Mouse (Mus musculus): ENCODE measurements around the gene Tas1r1. TPM values are rescaled to one million over a fixed set of nuclear protein-coding genes. Genes with fewer than 3 reads are reported as not detected.
A peak's percentile ranks its signal among the peaks of the same experiment; 100 is the strongest.

Gene Tas1r1
- polyA plus RNA-seq, 1 experiment from 2014 or later = 1.5 TPM

DNA sequence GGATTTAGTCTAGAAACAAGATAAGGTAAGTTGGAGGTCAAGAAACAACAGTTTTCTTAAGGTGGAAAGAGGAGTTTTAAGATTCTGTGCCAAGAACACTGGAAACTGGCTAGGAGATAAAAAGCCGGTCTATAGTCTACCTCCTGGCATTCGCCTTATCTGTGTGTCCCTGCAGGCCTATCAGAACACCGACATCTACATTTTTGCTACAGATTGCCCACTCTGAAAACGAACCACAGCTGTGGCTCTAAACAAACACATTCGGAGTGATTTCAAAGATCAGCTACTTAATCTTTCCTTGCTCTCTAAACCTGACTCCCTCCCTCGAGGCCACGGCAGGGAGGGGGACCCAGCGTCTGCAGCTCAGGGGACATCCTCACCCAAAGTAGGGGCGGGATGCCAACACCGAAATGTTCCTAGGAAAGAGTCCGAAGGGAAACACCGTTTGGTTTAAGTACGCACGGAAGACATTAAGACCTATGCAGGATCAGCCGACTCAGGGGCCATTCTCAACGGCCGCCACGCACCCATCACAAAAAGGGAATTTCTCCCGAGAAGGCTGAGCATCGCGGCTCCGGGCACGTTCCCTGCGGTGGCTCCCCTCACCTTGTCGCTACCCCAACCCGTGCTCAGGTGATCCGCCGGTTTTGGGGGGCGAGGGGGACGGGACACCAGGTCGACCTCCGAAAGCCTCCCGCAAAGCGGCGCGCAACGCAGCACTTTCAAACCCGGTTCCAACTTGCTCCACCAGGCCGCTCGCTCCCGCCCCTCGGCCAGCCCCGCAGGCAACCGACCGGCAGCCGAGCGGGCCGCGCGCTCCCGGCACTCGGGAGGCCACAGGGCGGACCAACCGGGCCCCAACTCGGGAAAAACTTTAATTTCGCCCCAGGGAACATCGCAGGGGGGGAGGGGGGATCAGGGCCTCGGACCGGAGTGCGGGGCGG, 43.9 kb downstream of the Tas1r1 start:
- no peak for ATAC-seq (ENCODE audit: low FRiP score)
- peak overlapping the region; percentile 82; the same call in 1 of the 2 replicates for H3K27ac ChIP-seq
- H3K9me3 ChIP-seq = no peaks in the 10 kb centered on the region
- H3K4me2 ChIP-seq = peak overlapping the region; percentile 93
- H3K4me3 ChIP-seq = peak overlapping the region; percentile 92
- peaks cover 24% of the 10 kb centered on the region for H3K36me3 ChIP-seq
- peak overlapping the region; percentile 89 for H3K9ac ChIP-seq
- H3K4me1 ChIP-seq (replicated peaks) = peaks cover 26% of the 10 kb centered on the region
- WGBS = under 1% methylated on average over 61 of the region's 61 CpGs
- H3K27me3 ChIP-seq = no peaks in the 10 kb centered on the region

DNA sequence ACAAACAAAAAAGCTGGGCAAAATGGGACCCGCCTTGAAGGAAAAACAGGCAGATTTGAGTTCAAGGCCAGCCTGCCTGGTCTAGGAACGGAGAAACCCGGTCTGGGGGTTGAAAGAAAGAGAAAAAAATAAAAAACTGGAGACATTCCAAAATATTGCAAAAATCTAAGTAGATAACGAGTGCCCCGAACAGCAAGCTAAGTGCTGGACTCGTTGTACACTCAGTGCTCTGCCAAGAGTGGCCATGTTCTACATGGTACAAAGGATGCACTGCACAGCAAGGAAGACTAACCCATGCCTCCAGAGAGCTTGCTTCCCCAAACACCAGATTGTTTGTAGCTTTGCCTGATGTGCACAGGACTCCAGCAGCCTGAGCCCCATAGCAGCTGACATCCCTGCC, 45.3 kb downstream of the Tas1r1 start:
- Histone ChIP-seq H3K4me2 (no peak overlapping the region), H3K4me1 (replicated peaks) (peaks cover 37% of the 10 kb centered on the region), H3K36me3 (peaks cover 24% of the 10 kb centered on the region), H3K9me3 (no peaks in the 10 kb centered on the region), H3K27me3 (no peaks in the 10 kb centered on the region), H3K9ac (peak overlapping the region; percentile 89; the same call in 1 of the 2 replicates), H3K27ac (no peak overlapping the region), H3K4me3 (no peak overlapping the region)
- ATAC-seq (ENCODE audit: low FRiP score) = no peak
- 92% methylated on average over 6 of the region's 6 CpGs for WGBS

DNA sequence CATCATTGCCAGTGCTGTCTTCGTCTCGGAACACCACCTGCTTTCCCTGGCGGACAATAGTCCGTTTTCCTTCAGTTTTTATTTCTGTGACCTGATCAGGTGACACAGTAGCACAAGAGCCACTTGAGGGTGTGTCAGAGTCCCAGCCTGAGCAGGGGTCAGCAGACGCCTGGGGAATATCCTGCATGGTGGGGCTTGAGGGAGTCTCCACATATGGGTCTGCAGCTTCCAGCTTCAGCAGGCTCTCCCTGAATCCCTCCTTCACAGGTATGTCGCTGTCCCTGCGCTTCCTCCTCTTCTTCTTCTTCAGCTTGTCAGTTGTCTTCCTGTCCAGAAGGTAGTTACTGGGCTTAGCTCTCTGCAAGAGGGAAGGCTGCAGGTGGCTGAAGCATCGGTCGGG, 46.3 kb downstream of the Tas1r1 start:
- Histone ChIP-seq H3K4me3 (no peak overlapping the region), H3K36me3 (peaks cover 24% of the 10 kb centered on the region), H3K27ac (no peak overlapping the region), H3K9me3 (no peaks in the 10 kb centered on the region), H3K9ac (no peak overlapping the region), H3K4me2 (no peak overlapping the region), H3K4me1 (replicated peaks) (peaks cover 37% of the 10 kb centered on the region), H3K27me3 (no peaks in the 10 kb centered on the region)
- ATAC-seq (ENCODE audit: low FRiP score) = no peak
- WGBS = 95% methylated on average over 9 of the region's 9 CpGs

DNA sequence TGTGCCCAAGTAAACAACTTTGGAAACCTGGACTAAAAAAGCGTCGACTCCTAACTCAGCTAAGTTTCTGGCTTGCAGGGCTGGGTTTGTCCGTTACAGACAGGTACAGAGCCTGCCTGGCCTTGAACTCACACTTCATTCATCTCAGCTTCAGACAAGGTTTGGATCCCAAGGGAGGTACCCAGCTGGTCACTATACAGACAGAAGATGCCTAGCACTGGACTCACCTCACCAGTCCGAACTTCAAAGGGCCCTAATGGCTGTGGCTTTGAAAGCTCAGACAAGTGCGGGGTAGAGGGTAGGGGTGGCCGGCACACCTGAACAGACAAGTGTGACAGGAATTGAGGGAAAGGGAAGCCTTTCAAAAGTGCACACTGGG, 49.3 kb downstream of the Tas1r1 start:
- H3K4me1 ChIP-seq (replicated peaks) = peaks cover 40% of the 10 kb centered on the region
- H3K36me3 ChIP-seq = peaks cover 24% of the 10 kb centered on the region
- H3K9me3 ChIP-seq = no peaks in the 10 kb centered on the region
- peak; percentile 9; the same call in 1 of the 2 replicates for ATAC-seq (ENCODE audit: low FRiP score)
- H3K4me2 ChIP-seq = peak overlapping the region; percentile 89
- peak overlapping the region; percentile 95 for H3K9ac ChIP-seq
- 33% methylated on average over 6 of the region's 6 CpGs for WGBS
- H3K27me3 ChIP-seq = no peaks in the 10 kb centered on the region
- peak overlapping the region; percentile 85 for H3K4me3 ChIP-seq
- no peak overlapping the region for H3K27ac ChIP-seq

DNA sequence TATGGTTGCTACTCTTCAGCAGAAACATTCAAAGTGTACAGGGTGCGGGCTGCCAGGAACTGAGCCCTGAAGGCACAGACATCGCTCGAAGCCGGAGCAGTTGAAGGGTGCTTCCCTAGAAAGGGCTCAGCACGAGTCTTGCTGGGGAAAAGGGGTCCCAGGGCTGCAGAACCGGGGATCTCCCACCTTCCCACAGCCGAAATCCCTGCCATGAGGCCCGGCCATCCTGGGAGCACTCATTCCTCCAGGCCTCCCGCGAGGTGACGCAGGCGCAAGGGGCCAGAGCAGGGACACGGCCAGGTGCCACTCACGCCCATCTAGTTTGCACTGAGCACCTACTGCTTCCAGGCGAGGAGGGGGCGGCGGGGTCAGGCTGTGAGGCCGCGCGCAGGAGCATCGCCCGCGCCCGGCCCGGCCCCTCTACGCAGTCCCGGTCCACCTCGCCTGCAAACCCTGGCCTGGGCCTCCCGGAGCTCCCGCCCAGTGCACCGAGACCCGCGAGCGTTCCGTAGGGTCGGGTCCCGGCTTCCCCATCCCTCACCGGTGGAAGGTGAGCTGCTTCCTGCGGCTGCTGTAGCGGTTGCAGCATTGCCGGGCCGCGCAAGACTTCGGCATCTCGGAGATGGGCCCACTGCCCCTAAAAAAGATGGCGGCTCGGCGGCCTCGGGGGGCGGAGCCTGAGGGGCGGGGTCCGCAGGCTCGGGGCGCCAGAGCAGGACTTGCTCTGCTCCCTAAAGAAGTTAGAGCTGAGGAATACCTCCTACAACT, 49.8 kb downstream of the Tas1r1 start, which contains the start of gene Thap3:
Thap3 (minus strand) TSS at position 656 of the 768 bp plus-strand sequence.
- WGBS = under 1% methylated on average over 53 of the region's 54 CpGs
- peak within 1 kb of the TSS; percentile 95 for H3K9ac ChIP-seq
- peak within 1 kb of the TSS; percentile 88 for H3K27ac ChIP-seq
- peak within 1 kb of the TSS; percentile 85 for H3K4me3 ChIP-seq
- no peaks in the 10 kb centered on the region for H3K27me3 ChIP-seq
- no peaks in the 10 kb centered on the region for H3K9me3 ChIP-seq
- peaks cover 36% of the 10 kb centered on the region for H3K4me1 ChIP-seq (replicated peaks)
- peak within 1 kb of the TSS; percentile 89 for H3K4me2 ChIP-seq
- ATAC-seq (ENCODE audit: low FRiP score) = peak; percentile 75
- peaks cover 24% of the 10 kb centered on the region for H3K36me3 ChIP-seq

DNA sequence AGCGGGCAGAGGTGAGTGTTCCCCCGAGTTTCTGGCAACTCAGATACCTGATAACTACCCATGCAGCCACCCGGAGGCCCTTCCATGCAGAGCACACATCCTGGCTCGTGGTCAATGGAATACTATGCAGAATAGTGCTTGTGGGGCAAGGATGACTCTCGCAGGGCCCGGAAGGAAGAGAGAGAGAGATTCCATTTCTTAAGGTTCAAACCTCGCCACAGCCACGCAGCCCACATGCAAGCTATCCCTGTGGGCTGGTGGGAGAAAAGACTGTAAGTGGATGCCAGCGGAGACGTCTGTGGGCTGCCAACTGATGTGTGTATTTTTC, 50.4 kb downstream of the Tas1r1 start:
- Histone ChIP-seq H3K4me1 (replicated peaks) (peaks cover 36% of the 10 kb centered on the region), H3K4me3 (peak overlapping the region; percentile 85), H3K4me2 (peak overlapping the region; percentile 89), H3K36me3 (peaks cover 29% of the 10 kb centered on the region), H3K27ac (peak overlapping the region; percentile 88), H3K9ac (peak overlapping the region; percentile 95), H3K27me3 (no peaks in the 10 kb centered on the region), H3K9me3 (no peaks in the 10 kb centered on the region)
- ATAC-seq (ENCODE audit: low FRiP score) = no peak
- WGBS = 33% methylated on average over 10 of the region's 10 CpGs

DNA sequence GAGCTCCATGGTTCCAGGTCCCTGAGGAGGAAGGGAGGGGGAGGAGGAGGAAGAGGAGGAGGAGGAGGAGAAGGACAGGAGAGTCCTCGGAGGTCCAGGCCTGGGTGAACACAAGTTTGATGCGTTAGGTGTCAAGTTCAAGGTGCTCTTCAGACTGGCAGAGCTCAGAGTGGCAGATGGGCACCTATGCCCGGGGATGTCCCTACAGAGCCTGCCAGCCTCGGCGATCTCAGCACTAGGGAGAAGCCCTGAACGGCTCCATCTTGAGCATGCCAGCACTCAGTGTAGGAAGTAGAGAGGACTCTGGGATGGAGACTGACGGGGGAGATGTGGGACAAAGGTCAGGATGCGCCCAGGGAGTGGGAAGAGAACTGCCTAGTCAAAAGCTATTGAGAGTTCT, 51.7 kb downstream of the Tas1r1 start:
- H3K4me1 ChIP-seq (replicated peaks) = peaks cover 38% of the 10 kb centered on the region
- WGBS = 67% methylated on average over 8 of the region's 8 CpGs
- ATAC-seq (ENCODE audit: low FRiP score) = no peak

DNA sequence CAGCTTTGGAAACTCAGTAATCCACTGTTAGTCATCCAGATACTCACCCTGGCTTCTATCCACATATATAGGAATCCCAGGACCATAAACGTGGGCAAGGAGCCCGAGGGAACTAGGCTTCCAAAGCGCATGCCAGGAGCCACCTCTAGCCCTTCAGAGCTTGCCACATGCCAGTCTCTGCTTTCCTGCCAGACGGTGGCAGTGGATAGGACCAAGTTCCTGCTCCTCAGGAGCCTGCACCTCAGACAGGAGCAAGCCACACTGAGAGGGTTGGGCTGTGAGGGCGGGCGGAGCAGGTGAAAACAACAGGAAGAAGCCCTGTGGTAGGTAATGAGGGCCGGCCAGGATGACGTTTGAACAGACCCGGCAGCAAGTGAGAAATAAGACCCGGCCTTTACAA, 52.5 kb downstream of the Tas1r1 start:
- Histone ChIP-seq H3K27ac (no peak overlapping the region), H3K4me1 (replicated peaks) (peaks cover 41% of the 10 kb centered on the region), H3K9ac (no peak overlapping the region; the same call in 1 of the 2 replicates), H3K9me3 (no peaks in the 10 kb centered on the region), H3K4me2 (no peak overlapping the region), H3K4me3 (no peak overlapping the region), H3K27me3 (no peaks in the 10 kb centered on the region), H3K36me3 (peaks cover 24% of the 10 kb centered on the region)
- 48% methylated on average over 10 of the region's 10 CpGs for WGBS
- no peak for ATAC-seq (ENCODE audit: low FRiP score)

More for the DNA sequence above, 51.7 kb downstream of the Tas1r1 start:
- Histone ChIP-seq H3K27me3 (no peaks in the 10 kb centered on the region), H3K4me2 (0 out of 2 replicates have a peak overlapping the region, but pooled peaks have one; percentile 8), H3K9ac (no peak overlapping the region; the same call in 1 of the 2 replicates), H3K27ac (no peak overlapping the region), H3K36me3 (peaks cover 28% of the 10 kb centered on the region), H3K9me3 (no peaks in the 10 kb centered on the region), H3K4me3 (no peak overlapping the region)

DNA sequence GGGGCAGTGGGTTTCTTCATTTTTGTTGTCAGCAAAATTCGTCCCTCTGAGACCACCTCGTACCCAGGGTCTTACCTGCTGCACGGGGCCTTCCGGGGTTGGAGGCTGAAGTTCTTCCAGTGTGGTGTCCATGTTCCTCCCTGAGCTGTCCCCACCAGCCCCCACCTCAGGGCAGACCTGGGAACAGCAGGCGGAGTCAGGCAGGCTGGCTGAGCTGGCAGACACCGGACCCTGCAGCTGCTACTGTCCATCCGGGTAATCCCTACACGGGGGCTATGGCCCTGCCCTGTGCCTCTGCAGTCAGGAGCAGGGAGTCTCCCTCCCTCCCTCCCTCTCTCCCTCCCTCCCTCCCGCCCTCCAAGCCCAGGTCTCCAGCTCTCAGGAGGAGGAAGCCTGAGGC, 54.8 kb downstream of the Tas1r1 start:
- no peak overlapping the region for H3K9ac ChIP-seq
- H3K4me2 ChIP-seq = no peak overlapping the region
- H3K4me1 ChIP-seq (replicated peaks) = peaks cover 35% of the 10 kb centered on the region
- H3K4me3 ChIP-seq = no peak overlapping the region
- WGBS = 38% methylated on average over 8 of the region's 9 CpGs
- no peaks in the 10 kb centered on the region for H3K27me3 ChIP-seq
- no peak overlapping the region for H3K27ac ChIP-seq
- ATAC-seq (ENCODE audit: low FRiP score) = no peak
- no peaks in the 10 kb centered on the region for H3K9me3 ChIP-seq
- H3K36me3 ChIP-seq = peaks cover 38% of the 10 kb centered on the region

DNA sequence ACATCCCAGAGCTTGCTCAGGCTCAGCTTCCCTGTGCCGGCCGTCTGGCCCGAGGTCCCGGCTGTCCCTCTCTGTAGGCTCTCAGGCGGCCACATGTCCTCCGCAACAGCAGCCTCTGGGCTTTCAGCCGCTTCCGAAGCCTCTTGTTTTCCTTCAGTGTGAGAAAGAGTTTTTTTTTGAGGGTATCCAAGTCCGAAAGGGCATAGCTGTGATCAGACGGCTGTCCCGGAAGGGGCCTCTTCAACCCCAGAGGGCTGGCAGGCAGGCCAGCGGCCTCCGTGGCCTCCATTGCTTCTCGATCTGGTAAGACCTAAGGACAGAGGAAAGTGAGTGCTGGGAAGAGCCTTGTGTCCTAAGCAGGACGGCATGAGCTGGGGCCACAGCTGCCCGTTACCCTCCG, 55.3 kb downstream of the Tas1r1 start:
- Histone ChIP-seq H3K36me3 (peaks cover 41% of the 10 kb centered on the region), H3K9ac (no peak overlapping the region), H3K27me3 (no peaks in the 10 kb centered on the region), H3K9me3 (no peaks in the 10 kb centered on the region), H3K4me3 (no peak overlapping the region), H3K27ac (no peak overlapping the region), H3K4me2 (no peak overlapping the region), H3K4me1 (replicated peaks) (peaks cover 31% of the 10 kb centered on the region)
- ATAC-seq (ENCODE audit: low FRiP score) = no peak
- 67% methylated on average over 17 of the region's 17 CpGs for WGBS

DNA sequence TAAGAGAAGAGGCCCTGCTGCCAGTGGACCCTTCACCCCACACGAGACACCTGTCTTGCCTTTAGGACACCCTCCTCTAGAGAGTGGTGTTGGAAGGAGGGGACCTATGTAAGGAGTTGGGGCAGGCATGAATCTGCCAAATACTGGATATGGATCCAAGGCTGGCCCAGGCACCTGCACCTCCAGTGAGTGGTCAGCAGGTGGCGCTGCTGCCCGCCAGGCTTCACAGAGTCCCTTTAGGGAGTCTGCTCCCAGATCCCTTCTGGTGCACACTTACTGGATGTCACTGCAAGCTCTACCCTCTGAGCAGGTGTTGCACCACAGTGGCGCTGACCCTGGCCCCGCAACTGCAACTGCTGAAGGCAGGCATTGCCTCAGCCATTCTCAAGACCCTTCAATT, 57.0 kb downstream of the Tas1r1 start:
- peaks cover 19% of the 10 kb centered on the region for H3K4me1 ChIP-seq (replicated peaks)
- H3K9ac ChIP-seq = no peak overlapping the region
- H3K27me3 ChIP-seq = no peaks in the 10 kb centered on the region
- H3K4me3 ChIP-seq = no peak overlapping the region
- peaks cover 50% of the 10 kb centered on the region for H3K36me3 ChIP-seq
- H3K4me2 ChIP-seq = no peak overlapping the region
- H3K9me3 ChIP-seq = no peaks in the 10 kb centered on the region
- H3K27ac ChIP-seq = no peak overlapping the region
- peak; percentile 46 for ATAC-seq (ENCODE audit: low FRiP score)
- 14% methylated on average over 5 of the region's 5 CpGs for WGBS

DNA sequence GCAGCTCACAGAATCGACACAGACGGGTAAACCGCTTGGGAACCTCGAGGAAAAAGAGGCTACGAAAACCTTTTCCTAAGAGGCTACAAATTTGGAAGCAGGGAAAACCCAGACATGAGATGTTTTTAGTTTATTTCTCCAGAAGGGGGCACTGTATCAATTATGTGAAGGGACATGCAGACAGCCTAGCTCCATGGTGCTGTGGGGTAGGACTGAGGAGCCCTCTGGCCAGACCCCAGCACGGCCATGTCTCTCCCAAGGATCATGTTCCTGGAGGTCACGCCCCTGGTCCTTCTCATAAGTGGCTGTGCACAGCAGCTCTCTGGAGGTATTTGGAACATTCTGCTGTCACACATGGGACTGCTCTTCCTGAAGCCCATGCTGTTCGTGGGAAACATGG, 57.7 kb downstream of the Tas1r1 start:
- WGBS = 79% methylated on average over 8 of the region's 8 CpGs
- H3K9me3 ChIP-seq = no peaks in the 10 kb centered on the region
- ATAC-seq (ENCODE audit: low FRiP score) = no peak
- H3K27me3 ChIP-seq = no peaks in the 10 kb centered on the region
- no peak overlapping the region for H3K27ac ChIP-seq
- H3K4me1 ChIP-seq (replicated peaks) = peaks cover 13% of the 10 kb centered on the region
- no peak overlapping the region for H3K9ac ChIP-seq
- H3K4me3 ChIP-seq = no peak overlapping the region
- H3K4me2 ChIP-seq = no peak overlapping the region
- peaks cover 55% of the 10 kb centered on the region for H3K36me3 ChIP-seq
